Mouse (Mus musculus): ENCODE data around the gene Inka1. TPM values are rescaled to one million over a fixed set of nuclear protein-coding genes. Genes with fewer than 3 reads are reported as not detected.

The Inka1 gene
- polyA plus RNA-seq, 1 experiment, result 6.0 TPM

DNA sequence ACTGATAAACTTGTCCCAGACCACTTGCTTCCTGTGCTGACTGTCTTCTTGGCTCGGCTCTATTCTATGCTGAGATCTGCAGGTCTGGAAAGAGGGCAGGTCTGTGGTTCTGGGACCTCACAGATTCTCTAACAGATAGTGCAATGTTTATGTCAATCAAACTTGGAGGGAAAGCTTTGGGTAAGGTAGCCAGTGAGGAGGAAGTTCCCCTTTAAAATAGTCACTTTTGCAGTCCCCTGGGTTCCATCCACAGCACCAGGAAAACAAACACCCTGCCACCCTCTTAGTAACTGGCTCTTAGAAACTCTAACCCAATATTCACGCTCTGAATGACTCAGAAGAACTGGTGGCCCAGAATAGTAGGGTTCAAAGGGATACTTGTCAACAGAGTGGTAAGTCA lies 8.8 kb upstream of the Inka1 start:
- no peaks in the 10 kb centered on the region for H3K27me3 ChIP-seq (ENCODE audit: control insufficient read depth, insufficient read depth, low read length)
- H3K4me3 ChIP-seq (ENCODE audit: low read depth, low read length), result no peak overlapping the region
- no peaks in the 10 kb centered on the region for H3K4me1 ChIP-seq (ENCODE audit: control insufficient read depth, insufficient read depth, insufficient read length, low read length)
- H3K36me3 ChIP-seq (ENCODE audit: control insufficient read depth, insufficient read depth, low read length), result no peaks in the 10 kb centered on the region
- no peak overlapping the region for H3K27ac ChIP-seq (ENCODE audit: insufficient read depth, low read depth, low read length)
- TF ChIP-seq CTCF (IDR thresholded peaks at IDR 0.05; ENCODE audit: extremely low read depth, insufficient read length, insufficient replicate concordance, low read depth, low read length) (no peak), POLR2A (IDR thresholded peaks at IDR 0.05; ENCODE audit: low read depth, low read length) (no peak)
- WGBS, result 63% methylated on average over 2 of the region's 2 CpGs

DNA sequence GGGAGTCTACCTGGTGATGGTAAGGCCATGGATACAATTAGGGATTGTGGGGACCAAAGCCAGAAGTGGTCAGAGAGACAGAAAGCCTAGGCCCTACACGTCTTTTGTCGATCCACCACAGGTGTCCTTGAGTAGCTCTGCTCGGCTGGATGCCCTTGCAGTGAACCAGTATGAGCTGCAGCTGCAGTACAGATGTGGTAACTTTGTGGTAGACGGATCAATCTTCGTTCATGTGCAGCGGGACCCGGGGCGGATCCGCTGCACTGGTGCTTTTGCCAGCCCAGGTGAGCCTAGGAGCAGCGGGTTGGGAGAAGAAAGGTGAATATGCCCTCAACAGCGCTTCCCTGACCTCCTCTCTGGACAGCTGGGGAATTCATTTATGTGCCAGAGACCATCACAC lies 7.3 kb upstream of the Inka1 start:
- WGBS, result 94% methylated on average over 11 of the region's 11 CpGs
- H3K27me3 ChIP-seq (ENCODE audit: control insufficient read depth, insufficient read depth, low read length), result no peaks in the 10 kb centered on the region
- H3K4me3 ChIP-seq (ENCODE audit: low read depth, low read length), result no peak overlapping the region
- no peaks in the 10 kb centered on the region for H3K4me1 ChIP-seq (ENCODE audit: control insufficient read depth, insufficient read depth, insufficient read length, low read length)
- H3K36me3 ChIP-seq (ENCODE audit: control insufficient read depth, insufficient read depth, low read length), result no peaks in the 10 kb centered on the region
- TF ChIP-seq POLR2A (IDR thresholded peaks at IDR 0.05; ENCODE audit: low read depth, low read length), result no peak
- TF ChIP-seq CTCF (IDR thresholded peaks at IDR 0.05; ENCODE audit: extremely low read depth, insufficient read length, insufficient replicate concordance, low read depth, low read length), result no peak
- H3K27ac ChIP-seq (ENCODE audit: insufficient read depth, low read depth, low read length), result no peak overlapping the region

DNA sequence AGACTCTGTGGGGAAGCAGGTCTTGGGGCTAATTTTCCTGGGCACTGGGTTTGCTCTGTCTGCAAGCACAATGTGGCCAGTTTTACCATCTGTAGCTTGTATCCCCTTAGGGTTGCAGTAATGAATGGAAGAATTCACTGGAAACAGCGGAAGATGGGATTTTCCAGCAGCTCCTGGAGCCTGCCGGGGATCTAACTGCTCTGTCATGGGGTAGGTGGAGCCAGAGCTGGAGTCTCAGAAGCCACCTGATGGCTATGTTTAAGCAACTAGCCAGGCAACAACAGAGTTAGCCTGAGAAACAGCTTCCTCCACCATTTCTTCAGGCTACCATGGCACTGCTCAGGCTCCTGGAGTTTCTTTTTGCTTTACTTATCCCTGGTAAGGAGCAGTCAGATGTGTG lies 6.5 kb upstream of the Inka1 start, which contains the start of gene Cdhr4:
Gene Cdhr4, plus strand, starts transcription at position 301 of the 400 bp plus-strand sequence.
- no peak within 1 kb of the TSS for H3K27ac ChIP-seq (ENCODE audit: insufficient read depth, low read depth, low read length)
- no peaks in the 10 kb centered on the region for H3K4me1 ChIP-seq (ENCODE audit: control insufficient read depth, insufficient read depth, insufficient read length, low read length)
- 80% methylated on average over 2 of the region's 2 CpGs for WGBS
- no peaks in the 10 kb centered on the region for H3K36me3 ChIP-seq (ENCODE audit: control insufficient read depth, insufficient read depth, low read length)
- TF ChIP-seq CTCF (IDR thresholded peaks at IDR 0.05; ENCODE audit: extremely low read depth, insufficient read length, insufficient replicate concordance, low read depth, low read length), result no peak
- TF ChIP-seq POLR2A (IDR thresholded peaks at IDR 0.05; ENCODE audit: low read depth, low read length), result no peak
- no peaks in the 10 kb centered on the region for H3K27me3 ChIP-seq (ENCODE audit: control insufficient read depth, insufficient read depth, low read length)
- no peak within 1 kb of the TSS for H3K4me3 ChIP-seq (ENCODE audit: low read depth, low read length)

DNA sequence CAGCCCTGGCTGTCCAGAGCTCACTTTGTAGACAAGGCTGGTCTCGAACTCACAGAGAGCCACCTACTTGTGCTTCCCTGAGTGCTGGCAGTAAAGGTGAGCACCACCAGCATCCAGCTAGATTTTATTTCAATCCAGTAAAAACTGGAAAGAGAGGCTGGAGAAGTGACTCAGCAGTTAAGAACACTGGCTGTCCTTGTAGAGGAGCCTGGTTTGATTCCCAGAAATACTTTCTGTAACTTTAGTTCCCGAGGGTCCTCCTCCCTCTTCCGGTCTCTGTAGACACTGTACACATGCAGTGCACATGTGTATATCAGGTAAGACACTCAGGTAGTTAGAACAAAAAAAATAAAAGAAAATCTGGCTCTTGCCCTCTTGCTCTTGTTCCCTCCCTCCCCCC lies 2.3 kb upstream of the Inka1 start:
- H3K4me1 ChIP-seq (ENCODE audit: control insufficient read depth, insufficient read depth, insufficient read length, low read length), result peaks cover 13% of the 10 kb centered on the region
- WGBS, result 68% methylated on average over 3 of the region's 3 CpGs
- TF ChIP-seq CTCF (IDR thresholded peaks at IDR 0.05; ENCODE audit: extremely low read depth, insufficient read length, insufficient replicate concordance, low read depth, low read length), result no peak
- TF ChIP-seq POLR2A (IDR thresholded peaks at IDR 0.05; ENCODE audit: low read depth, low read length), result no peak
- H3K27ac ChIP-seq (ENCODE audit: insufficient read depth, low read depth, low read length), result no peak overlapping the region
- H3K4me3 ChIP-seq (ENCODE audit: low read depth, low read length), result no peak overlapping the region
- peaks cover 10% of the 10 kb centered on the region for H3K36me3 ChIP-seq (ENCODE audit: control insufficient read depth, insufficient read depth, low read length)
- H3K27me3 ChIP-seq (ENCODE audit: control insufficient read depth, insufficient read depth, low read length), result no peaks in the 10 kb centered on the region

DNA sequence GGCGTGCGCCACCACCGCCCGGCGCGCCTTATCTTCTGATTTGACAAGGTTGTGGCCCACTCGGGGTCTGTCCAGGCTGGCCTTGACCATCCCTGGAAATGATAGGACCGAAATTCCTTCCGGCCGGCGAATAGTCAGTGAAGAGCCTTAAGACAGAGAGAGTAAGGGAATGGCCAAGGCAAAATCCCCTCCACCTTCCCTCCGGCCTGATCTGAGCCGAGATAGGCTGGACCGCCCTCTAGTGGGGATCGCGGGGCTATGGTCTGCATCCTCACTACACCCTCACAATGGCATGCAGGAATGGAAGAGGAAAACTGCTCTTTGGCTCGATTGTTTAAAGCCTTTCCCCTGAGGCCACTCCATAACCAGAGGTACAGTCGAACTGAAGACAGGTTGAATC lies 697 bp upstream of the Inka1 start:
- Histone ChIP-seq H3K36me3 (ENCODE audit: control insufficient read depth, insufficient read depth, low read length) (peaks cover 16% of the 10 kb centered on the region), H3K27me3 (ENCODE audit: control insufficient read depth, insufficient read depth, low read length) (no peaks in the 10 kb centered on the region), H3K27ac (ENCODE audit: insufficient read depth, low read depth, low read length) (no peak overlapping the region), H3K4me3 (ENCODE audit: low read depth, low read length) (peak overlapping the region; percentile 66), H3K4me1 (ENCODE audit: control insufficient read depth, insufficient read depth, insufficient read length, low read length) (peaks cover 17% of the 10 kb centered on the region)
- 2% methylated on average over 18 of the region's 18 CpGs for WGBS
- peak; percentile 87 for TF ChIP-seq CTCF (IDR thresholded peaks at IDR 0.05; ENCODE audit: extremely low read depth, insufficient read length, insufficient replicate concordance, low read depth, low read length)
- TF ChIP-seq POLR2A (IDR thresholded peaks at IDR 0.05; ENCODE audit: low read depth, low read length), result no peak

DNA sequence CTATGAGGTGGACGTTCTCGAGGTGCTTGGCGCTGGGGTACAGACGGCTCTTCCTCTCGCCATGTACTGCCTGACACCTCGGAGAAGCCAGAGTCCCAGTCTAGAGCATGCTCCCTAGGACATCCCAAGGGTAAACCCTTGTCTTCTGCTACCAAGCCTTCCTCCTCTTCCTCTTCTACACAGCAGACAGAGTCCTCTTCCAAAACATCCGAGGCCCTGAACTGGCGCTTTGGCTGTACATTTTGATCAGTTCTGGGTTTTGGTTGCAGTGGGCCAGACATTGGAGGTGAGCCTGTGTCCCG lies 974 bp downstream of the Inka1 start:
- Histone ChIP-seq H3K27ac (ENCODE audit: insufficient read depth, low read depth, low read length) (no peak overlapping the region), H3K4me3 (ENCODE audit: low read depth, low read length) (peak overlapping the region; percentile 66), H3K36me3 (ENCODE audit: control insufficient read depth, insufficient read depth, low read length) (peaks cover 29% of the 10 kb centered on the region), H3K4me1 (ENCODE audit: control insufficient read depth, insufficient read depth, insufficient read length, low read length) (peaks cover 18% of the 10 kb centered on the region), H3K27me3 (ENCODE audit: control insufficient read depth, insufficient read depth, low read length) (no peaks in the 10 kb centered on the region)
- 75% methylated on average over 9 of the region's 9 CpGs for WGBS
- TF ChIP-seq CTCF (IDR thresholded peaks at IDR 0.05; ENCODE audit: extremely low read depth, insufficient read length, insufficient replicate concordance, low read depth, low read length) (no peak), POLR2A (IDR thresholded peaks at IDR 0.05; ENCODE audit: low read depth, low read length) (no peak)

DNA sequence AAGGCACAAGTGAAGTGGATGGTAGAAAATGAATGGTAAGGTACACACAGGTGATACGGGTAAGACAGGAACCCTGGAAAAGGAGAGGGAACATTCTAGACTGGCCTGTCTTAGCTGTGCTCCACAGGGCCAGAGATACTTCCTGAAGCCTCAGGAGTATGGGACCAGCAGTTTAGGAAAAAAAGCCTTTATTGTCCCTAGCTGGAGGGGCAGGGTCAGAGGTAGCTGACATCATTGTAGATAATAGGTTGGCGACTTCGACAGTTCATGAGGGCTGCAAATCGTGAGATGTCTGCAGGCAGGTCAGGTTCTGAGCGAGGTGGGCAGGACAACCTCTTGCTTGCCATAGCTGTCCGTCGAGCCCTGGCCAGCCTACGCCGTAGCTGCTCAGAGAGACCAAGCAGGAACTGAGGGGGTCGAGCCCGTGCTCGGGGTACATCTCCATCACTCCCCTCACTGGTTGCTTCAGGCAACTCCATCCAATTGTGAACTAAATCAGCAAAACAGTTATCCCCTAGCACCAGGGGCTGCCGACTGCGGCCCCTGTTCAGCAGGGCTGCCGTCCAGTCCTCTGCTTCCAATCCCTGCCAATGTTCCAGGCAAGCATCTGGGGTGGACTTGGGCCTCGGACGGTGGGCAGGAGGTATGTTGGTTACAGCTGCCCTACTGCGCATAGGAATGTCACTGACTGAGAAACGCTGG lies 1.5 kb downstream of the Inka1 start:
- TF ChIP-seq POLR2A (IDR thresholded peaks at IDR 0.05; ENCODE audit: low read depth, low read length), result no peak
- TF ChIP-seq CTCF (IDR thresholded peaks at IDR 0.05; ENCODE audit: extremely low read depth, insufficient read length, insufficient replicate concordance, low read depth, low read length), result no peak
- H3K4me1 ChIP-seq (ENCODE audit: control insufficient read depth, insufficient read depth, insufficient read length, low read length), result peaks cover 18% of the 10 kb centered on the region
- H3K27ac ChIP-seq (ENCODE audit: insufficient read depth, low read depth, low read length), result peak overlapping the region; percentile 46
- H3K36me3 ChIP-seq (ENCODE audit: control insufficient read depth, insufficient read depth, low read length), result peaks cover 34% of the 10 kb centered on the region
- no peaks in the 10 kb centered on the region for H3K27me3 ChIP-seq (ENCODE audit: control insufficient read depth, insufficient read depth, low read length)
- H3K4me3 ChIP-seq (ENCODE audit: low read depth, low read length), result peak overlapping the region; percentile 66
- 77% methylated on average over 19 of the region's 19 CpGs for WGBS
